Mouse (Mus musculus) adrenal gland (tissue): ENCODE results near the gene Unc80.

Experiments
- intact Hi-C: fragments of 180-260 bp; cut with DNase I; formaldehyde crosslinking; loops from one replicate; pipeline ENCODE4 v1.15.1; 2025
- long read RNA-seq, 2 experiments: library from polyadenylated mRNA; unstranded; transcript quantifications; one replicate each; pipeline ENCODE4 v2.0.0; 2020; ENCODE audit warnings: borderline replicate concordance in 1 of 2; ENCODE audit not compliant: insufficient replicate concordance in 1 of 2

Unc80 gene
- long read RNA-seq, experiment 1, partial matches to known transcripts: 0 of 1 reads
- long read RNA-seq, experiment 1, other reads (novel, unspliced or antisense): 1 of 1 reads
- long read RNA-seq, experiment 2: 0 reads

DNA sequence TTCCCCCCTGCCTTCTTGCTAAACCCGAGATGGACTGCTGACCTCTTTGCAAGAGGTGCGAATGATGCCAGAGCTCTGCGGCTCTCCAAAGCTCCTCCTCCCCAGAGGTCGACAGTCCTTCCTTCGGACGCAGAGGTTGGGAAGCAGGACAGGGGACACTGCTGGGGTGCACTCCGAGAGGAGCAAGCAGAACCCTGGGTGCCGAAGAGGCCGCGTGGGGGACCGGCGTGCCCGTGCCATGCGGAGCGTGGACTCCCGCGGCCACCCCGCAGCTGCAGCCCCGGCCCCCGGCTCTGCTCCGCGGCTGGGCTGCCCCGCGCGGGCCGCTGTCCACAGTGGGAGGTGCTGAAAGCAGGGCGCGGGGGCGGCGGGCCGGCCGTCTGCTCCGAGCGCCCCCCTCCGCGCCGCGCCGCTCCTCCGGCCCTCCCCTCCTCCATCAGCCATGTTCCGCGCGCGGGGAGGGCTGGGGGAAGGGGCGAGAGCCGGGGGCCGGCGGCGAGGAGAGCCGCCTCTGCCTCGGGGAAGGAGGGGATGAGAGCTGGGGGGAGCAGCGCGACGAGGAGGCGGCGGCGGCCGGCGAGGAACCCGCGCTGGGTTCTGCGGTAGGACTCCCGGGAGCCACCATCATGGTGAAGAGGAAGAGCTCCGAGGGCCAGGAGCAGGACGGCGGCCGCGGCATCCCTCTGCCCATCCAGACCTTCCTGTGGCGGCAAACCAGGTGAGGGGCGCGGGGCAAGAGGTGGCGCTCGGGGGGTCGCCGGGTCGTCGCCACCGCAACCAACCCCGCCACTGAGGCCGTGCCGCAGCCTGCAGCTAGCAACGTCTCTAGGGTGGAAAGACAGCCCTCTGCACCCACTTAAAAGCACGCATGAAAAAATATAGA, at the start of gene Unc80:
Unc80 (plus strand) TSS at position 547 of the 883 bp plus-strand sequence.
- intact Hi-C loops: no loop called here

DNA sequence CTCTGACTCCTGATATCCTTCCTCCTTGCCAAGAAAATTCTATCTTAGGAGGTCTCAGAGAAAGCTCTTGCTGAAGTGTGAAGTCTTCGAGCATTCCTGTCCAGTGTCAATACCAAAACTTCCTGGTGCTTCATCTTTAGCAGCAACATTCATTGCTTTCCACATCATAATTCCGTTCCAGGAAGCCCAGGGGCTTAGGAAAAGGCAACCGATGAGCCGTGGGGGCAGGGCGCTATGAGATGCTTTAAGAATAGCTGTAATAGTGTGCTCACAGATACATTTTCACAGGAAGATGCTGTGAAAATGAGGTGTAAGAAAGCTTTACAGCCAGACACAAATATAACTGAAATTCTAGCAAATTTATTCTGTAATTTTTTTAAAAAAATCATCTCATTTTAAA, 42.1 kb upstream of the Unc80 start:
- intact Hi-C loops: no loop called here

DNA sequence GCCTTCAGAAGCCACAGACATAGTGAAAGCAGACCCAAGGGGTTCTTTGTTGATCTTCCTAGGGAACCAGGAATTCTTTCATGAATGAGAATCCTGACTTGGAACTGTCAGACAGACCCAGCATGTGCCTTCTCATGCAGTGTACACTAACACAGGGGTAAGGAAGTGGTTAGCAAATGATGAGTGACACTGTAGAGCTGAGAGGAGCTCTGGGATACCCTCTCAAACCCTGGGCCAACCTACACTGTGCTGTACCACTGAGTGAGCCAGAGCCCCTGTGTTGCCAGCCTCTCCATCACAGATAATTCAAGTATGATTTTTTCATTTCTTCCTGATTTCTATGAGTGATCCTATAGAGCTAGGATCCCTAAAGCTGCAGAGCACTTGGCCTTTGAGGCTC, 37.2 kb upstream of the Unc80 start:
- intact Hi-C loops: no loop called here

DNA sequence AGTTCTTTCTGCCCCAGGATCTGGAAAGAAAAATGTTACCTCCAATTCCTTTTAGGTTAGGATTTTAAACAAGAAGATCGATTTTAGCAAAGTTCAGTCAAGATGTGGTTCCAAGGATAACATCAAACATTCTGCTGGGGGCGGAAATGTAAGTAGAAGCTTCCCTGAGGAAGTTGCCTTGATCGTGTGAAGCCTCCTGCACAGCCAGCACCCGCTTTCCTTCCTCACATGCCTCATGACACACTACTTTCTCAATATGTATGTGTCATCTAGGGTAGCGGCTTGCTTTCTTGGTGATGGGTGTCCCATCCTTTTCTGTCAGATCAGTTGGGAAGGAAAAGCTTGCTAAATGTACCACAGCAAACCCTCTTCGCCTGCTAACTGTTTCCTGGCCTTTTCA, 36.7 kb upstream of the Unc80 start:
- intact Hi-C loops: no loop called here

DNA sequence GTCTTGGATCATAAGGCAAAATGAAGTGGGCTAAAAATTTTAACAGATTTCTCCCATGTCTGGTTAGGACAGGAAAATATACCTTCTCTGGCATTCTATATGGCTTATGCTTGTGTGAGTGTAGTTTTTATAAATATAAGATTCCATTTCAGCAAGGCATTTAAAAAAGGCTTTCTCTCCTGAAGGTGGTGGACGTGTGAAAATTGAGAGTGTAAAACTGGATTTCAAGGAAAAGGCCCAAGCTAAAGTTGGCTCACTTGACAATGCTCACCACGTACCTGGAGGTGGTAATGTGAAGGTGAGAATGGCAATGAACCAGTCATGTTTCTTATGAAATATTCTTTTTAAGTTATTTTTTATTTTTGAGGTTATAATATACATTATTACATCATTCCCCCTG, 30.1 kb upstream of the Unc80 start:
- intact Hi-C loops: no loop called here

DNA sequence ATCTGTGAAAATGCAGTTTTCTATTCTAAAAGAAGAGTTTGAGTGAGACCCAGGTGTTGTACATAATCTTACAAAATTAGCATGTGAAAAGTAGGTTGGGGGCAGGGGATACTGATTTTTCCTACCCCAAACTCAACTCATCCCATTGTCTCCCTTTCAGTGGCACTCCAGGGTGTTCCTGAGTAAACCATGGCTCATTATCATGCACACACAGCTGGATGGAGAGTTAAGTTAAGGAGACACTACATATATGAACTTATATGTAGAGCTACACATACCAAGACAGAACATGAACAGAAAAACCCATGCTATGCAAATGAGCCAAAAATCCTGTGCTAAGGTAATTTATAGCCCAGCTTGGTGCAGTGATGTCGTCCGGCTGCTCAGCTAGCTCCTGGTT, 25.2 kb upstream of the Unc80 start:
- intact Hi-C loops: no loop called here

DNA sequence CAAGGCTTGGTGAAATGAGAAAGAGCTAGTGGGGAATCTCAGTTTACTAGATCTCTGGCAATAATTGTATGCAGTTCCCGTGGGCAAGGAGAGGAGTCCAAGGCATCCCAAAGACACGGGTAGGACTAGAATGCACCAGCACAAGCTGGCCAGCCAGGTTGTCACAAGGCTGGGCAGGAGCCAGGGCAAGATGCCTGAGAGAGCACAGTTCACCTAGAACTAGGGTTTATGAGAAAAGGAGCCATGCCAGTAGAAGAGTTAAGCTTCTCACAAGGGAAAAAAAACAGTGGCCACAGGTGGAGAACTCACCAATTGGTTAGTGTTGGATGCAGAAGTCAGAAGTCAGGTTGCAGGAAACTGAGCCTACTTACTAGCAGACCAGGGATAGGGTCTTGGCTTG, 18.7 kb upstream of the Unc80 start:
- intact Hi-C loops: no loop called here

DNA sequence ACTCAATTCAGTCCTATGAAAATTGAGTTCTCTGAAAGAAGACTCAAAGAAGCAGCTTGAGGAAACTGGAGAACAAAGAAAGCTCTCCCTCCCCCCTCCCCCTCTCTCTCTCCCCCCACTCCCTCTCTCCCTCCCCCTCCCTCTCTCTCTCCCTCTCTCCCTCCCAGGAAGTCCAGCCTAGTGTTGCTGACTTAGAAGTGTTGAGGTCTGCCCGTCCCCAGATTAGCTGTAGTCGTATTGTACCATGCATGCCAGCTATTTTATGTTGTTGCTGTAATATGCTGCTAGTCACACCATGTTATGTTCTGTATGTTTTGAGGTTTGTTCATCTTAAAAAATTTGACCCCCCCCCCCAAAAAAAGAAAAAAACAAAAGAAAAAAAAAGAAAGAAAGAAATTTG, 11.6 kb upstream of the Unc80 start:
- intact Hi-C loops: no loop called here

DNA sequence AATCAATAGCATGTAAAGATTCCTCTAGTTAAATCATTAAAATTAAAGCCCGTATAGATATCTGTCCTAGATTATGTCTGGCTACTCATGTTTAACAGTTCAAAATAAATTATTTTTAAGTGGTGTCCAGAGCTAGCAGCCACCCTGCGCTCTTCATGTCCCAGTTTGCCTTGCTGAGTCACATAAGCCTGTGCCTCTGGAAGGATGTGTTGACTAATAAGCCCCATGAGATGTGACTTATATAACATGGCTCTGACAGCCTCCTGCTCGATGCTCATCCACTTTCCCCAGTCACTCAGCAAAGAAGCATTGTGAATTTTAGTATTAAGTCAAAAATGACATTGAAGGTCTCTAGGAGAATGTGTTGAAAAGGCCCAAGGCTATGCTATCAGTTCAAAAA, 10.4 kb upstream of the Unc80 start:
- intact Hi-C loops: no loop called here

DNA sequence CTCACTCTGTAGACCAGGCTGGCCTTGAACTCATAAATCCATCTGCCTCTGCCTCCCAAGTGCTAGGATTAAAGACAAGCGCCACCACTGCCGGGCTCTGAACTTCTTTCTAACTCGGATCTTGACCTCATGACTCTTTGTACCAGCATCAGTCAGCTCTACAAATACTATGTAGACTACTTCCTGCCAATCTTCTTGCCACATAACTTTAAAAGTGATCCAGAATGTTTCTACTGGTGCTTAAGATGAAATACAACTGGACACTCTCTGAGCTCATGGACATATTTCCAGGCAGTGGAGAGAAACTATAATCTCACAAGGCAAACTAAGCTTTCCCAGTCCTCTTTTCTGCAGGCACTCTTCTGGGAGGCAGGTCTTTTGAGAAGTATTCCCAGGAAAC, 8.8 kb upstream of the Unc80 start:
- intact Hi-C loops: no loop called here

DNA sequence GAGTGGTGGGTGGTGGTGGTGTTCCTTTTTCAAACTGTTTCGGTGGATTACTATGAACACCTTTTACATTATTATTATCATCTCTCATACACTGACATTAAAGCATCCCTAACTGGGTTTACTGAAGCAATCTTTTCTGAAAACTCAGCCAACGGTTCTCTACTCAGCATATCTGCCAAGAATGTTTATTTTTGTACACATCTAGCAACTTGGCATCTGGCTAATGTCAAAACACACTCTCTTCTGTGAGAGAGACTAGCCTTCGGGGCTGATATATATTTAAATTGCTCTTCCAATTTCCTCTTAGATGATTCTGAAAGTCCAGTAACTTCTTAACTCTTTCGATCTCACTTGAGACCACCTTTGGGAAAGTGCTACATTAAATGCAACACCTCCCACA, 7.3 kb upstream of the Unc80 start:
- intact Hi-C loops: no loop called here

DNA sequence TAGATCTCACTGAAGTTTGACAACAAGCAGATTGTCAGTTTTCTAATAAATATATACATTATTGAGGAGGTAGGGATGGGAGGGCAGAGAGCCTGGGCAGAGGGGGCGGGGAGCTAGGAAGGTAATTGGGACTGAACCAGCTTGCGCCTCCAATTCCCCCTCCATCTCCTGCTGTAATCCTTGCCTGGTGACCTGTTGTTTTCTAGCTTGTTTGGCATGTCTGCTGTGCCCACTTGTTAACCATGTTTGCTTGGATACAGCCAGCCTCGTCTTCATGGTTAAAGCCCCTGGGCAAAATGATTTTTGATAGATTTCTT, 495 bp downstream of the Unc80 start:
- intact Hi-C loops: no loop called here

DNA sequence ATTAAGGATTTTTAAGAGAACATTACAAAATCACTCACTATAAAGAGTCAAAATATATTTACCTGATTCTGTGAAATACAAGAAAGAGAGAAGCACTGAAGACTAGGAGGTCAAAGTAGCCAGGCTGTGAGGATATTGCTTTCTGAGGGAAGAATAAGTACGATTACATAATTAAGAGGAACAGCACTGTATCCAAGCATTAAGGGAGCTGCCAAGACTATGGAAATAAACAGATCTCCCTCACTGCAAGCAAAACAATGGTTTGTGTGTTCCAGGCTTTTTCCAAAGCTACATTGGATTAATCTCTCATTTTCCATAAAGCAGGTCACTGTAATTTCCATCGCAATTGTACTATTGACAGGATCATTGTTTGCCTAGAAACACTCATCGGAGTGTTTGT, 14.6 kb downstream of the Unc80 start:
- intact Hi-C loops: no loop called here

DNA sequence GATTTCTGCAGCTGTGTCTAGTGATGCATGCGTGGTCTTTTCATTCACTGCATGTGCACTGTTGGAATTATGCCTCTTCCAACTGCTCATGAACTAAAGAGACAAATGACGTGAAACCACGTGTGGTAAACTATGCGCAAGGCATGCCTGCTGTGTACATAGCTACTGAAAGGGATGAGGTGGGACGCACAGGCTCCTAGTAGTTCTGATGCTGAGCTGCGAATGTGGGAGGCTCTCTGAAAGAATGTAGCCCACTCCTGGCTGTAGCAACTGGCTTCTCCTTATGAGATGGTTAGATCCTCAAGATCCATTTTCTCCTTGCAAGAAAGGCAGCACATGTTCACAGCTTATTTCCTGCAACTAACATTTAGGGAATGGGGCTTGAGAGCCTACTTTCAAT, 24.9 kb downstream of the Unc80 start:
- intact Hi-C loops: no loop called here

DNA sequence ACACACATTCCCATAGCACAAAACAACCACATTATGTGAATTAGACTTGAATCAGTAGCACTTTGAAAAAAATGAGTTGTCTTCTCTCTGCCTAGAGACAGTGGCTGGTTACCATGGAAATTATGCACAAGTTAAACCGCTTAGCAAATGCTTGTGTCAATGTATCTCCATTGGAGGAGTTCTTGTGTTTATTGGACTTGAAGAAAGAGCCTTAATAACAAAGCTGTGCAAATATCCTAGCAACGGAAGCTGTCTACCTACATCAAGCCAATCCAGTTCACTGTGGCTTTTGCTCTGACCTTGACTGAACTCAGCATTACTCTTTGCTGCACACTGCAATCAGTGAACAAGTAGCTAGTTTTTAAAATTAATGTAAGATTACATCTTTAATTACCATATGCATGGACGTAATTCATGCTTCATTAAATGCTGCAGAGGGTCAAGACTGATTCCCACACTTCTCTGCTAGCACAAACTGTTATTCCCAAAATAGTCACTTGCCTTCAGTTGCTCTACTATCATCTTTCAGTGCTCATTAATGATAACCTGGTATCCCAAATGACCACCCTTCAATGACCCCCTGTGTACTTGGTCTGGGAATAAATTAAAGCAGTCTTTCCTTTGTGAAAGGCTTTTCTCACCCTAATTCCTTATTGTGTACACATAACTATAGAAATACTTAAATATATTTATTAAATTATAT, 27.3 kb downstream of the Unc80 start:
- intact Hi-C loops: no loop called here

DNA sequence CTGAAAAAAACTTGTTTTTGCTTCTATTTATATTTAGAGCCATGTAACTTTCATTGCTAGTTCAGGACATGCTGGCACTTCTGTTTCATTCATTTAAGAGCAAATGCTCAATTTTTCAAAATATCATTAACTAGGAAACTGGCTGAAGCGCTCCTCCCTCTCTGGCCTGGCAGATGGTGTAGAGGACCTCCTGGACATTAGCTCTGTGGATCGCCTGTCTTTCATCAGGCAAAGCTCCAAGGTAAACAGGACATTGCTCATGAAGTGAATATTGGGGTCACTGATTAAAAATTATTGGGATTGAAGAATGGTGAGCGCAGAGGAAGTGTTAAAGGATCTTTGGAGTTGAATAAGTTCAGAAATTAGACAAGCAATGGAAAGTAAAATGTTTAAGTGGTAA, 82.6 kb downstream of the Unc80 start:
- intact Hi-C loops: no loop called here

DNA sequence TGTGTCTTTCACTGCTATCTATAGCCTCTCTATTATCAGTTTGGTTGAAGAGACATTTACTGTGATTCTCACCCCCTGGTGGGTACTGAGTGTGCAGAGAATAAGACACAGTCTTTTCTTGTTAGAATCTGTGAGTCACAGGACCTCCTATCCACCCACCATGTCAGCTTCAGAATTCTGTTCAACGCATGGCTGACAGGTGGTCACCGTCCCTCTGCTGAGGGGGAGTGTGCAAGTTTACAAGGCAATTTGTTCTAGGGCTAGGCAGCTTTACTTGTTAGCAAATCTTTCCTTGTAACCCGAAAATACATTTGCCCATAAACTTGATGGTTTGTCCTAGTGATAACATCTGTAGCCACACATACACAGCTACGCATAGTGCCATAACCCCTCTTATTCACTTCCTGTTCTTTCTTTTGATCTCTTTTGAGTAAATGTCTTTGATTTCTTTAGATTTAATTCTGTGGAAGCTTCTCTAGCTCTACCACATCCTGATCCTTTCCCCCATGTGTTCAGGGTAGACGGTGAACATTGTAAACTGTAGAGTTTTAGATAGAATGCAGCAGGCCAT, 84.3 kb downstream of the Unc80 start:
- intact Hi-C loops: no loop called here

DNA sequence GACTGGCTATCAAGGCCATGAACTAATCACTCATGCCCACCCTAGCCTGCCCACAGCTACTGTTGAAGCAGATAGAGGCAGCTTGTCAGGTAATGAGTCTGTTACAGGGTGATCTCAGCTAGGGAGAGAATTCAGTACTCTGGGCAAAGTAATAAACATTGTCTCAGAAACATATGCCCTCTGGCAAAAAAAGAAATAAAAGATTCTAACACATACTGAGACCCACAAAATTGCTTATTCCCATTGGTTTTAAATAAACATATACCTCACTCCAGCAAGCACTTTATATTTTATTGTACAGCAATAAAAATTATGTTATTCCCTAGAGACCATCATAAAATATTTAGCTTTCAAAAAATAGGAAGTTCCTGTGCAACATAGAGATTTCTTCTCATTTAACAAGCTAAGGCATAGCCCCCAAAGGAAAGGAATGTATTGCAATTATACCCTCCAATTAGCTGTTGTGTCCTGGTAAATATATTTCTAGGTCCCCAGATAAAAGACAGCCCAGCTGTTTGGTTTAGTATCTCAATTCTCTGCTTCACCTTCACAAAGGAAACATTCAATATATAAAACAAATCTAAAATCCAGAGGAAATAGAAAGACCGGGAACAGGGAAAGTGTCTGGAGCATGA, 93.6 kb downstream of the Unc80 start:
- intact Hi-C loops: no loop called here

DNA sequence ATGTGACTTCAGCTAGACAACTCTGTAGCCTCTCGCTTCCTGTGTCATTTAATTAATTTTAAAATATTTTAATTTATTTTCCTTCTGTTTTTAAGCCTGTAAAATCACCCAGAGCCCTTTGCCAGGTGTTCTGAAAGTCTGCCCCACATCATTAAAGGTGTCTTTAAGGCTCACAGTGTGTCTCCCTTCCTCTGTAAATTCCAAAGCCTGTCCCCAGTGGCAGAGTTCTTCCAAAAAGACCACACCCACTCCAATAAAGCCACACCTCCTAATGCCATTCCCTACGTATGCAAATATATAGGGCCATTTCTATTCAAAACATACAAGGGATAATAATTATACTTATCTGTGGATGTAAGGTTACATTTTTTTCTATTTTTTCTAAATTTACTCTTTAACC, 94.2 kb downstream of the Unc80 start:
- intact Hi-C loops: no loop called here

DNA sequence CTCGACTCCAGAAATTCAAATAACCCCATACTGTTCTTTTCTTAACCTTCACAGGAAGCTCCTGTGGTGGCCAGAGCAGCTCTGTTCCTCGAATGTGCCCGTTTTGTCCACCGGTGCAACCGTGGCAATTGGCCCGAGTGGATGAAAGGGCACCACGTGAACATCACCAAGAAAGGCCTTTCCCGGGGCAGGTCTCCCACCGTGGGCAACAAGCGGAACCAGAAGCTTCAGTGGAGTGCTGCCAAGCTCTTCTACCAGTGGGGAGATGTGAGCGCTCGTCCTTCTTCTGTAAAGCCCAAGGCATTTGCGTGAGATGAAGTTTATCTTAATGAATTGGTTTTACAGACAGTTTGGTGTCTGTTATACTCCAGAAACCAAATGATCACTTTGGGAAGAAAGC, 101.6 kb downstream of the Unc80 start:
- intact Hi-C loops: no loop called here

DNA sequence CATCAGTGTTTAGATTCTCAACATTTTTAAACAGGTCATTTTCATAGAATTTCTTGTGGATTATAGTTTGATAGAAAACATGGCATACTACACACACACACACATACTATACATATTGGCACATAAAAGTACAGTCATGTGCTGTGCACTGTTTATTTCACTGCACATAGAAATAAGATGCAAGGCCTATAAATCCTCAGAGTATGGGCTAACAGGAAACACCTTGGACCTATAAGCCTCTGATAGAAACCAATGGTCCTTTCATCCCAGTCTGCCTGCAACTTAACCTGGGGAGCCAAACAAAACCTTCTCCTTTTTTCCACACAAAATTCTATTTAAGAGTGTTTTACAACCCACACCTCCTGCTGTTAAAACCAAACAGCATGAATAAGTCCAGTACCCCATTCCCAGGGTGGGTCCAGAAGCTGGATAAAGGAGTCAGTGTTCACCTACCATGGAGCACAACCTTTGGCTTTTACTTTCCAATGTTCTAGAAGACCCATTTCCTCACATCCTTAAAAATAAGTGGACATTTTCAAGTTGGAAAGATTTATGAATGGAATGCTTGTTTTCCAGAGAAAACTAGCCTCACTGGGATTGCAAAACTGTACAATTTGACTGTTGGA, 129.1 kb downstream of the Unc80 start:
- intact Hi-C loops: no loop called here

DNA sequence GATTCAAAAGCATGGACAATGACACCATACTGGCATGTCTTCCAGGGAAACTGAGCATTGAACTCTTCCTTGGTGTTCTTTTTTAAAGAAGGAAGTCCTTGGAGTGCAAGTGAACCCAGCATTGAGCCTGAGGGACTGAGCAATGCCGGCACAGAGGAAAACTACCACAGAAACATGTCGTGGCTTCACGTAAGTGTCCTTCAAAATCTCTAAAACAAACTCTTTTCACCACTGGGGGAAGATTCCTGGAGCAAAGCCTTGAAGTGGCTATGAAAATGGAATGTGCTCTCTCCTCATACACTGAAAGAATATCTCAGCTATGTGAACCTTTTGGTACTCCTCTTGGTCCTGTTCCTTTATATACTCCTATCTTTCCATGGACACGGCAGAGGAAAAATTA, 140.1 kb downstream of the Unc80 start:
- intact Hi-C loops: no loop called here
